Mouse (Mus musculus) hindbrain, embryonic 11.5 days (tissue): ENCODE results near the gene Rasgrp4. TPM values are rescaled to one million over a fixed set of nuclear protein-coding genes. Genes with fewer than 3 reads are reported as not detected.

ENCODE experiments used
- ATAC-seq: fragments of 200-750 bp; cut with Nextera tagmentation; 2 replicates; pipeline ENCODE4 v1.8.0; 2017; ENCODE audit warnings: mild to moderate bottlenecking, moderate TSS enrichment, moderate library complexity; ENCODE audit not compliant: low FRiP score
- DNase-seq: peaks from one replicate; pipeline ENCODE4 v3.0.0-alpha.2; 2015; ENCODE audit warnings: low spot score
- H3K27ac ChIP-seq: fragments of 300-500 bp; sonication (generic); 2 replicates; pipeline ENCODE4 v1.5.1; 2014; ENCODE audit warnings: mild to moderate bottlenecking, low read depth, low read length
- H3K27me3 ChIP-seq: fragments of 300-500 bp; sonication (generic); 2 replicates; pipeline ENCODE4 v1.6.1; 2014; ENCODE audit warnings: mild to moderate bottlenecking, low read length, moderate library complexity, mixed read lengths; ENCODE audit not compliant: control insufficient read depth, insufficient read depth
- H3K36me3 ChIP-seq: fragments of 300-500 bp; sonication (generic); 2 replicates; pipeline ENCODE4 v1.6.1; 2014; ENCODE audit warnings: mild to moderate bottlenecking, low read length, moderate library complexity, mixed read lengths; ENCODE audit not compliant: control insufficient read depth, insufficient read depth
- H3K4me1 ChIP-seq: fragments of 300-500 bp; sonication (generic); replicated peaks from 2 replicates; pipeline ENCODE4 v1.6.1; 2014; ENCODE audit warnings: low read length, mixed read lengths; ENCODE audit not compliant: control insufficient read depth, insufficient read depth
- H3K4me2 ChIP-seq: fragments of 300-500 bp; sonication (generic); replicated peaks from 2 replicates; pipeline ENCODE4 v1.6.1; 2014; ENCODE audit warnings: mild to moderate bottlenecking, low read depth, low read length
- H3K4me3 ChIP-seq: fragments of 300-500 bp; sonication (generic); 2 replicates; pipeline ENCODE4 v1.5.1; 2014; ENCODE audit warnings: low read depth, low read length
- H3K9ac ChIP-seq: fragments of 300-500 bp; sonication (generic); 2 replicates; pipeline ENCODE4 v1.6.1; 2014; ENCODE audit warnings: low read depth, low read length
- H3K9me3 ChIP-seq: fragments of 300-500 bp; sonication (generic); 2 replicates; pipeline ENCODE4 v1.6.1; 2016; ENCODE audit warnings: low read length; ENCODE audit not compliant: control insufficient read depth
- WGBS: fragments of 180-500 bp; shearing (Covaris S2); extraction: QIAGEN DNeasy Blood & Tissue Kit; methylation state at CpG from one replicate; pipeline ENCODE4 v1.1.7; 2014; 5-methylcytosine and 5-hydroxymethylcytosine counted together
- polyA plus RNA-seq: library from polyadenylated mRNA; unstranded; fragments of >200 nt; fragmentation: Nextera tagmentation; extraction: Ambion mirVana; gene quantifications from 2 replicates; pipeline ENCODE4 v1.2.1, GENCODE M21; 2014

Gene Rasgrp4
- polyA plus RNA-seq, 1 experiment from 2014 or later, result 0.52 TPM

DNA sequence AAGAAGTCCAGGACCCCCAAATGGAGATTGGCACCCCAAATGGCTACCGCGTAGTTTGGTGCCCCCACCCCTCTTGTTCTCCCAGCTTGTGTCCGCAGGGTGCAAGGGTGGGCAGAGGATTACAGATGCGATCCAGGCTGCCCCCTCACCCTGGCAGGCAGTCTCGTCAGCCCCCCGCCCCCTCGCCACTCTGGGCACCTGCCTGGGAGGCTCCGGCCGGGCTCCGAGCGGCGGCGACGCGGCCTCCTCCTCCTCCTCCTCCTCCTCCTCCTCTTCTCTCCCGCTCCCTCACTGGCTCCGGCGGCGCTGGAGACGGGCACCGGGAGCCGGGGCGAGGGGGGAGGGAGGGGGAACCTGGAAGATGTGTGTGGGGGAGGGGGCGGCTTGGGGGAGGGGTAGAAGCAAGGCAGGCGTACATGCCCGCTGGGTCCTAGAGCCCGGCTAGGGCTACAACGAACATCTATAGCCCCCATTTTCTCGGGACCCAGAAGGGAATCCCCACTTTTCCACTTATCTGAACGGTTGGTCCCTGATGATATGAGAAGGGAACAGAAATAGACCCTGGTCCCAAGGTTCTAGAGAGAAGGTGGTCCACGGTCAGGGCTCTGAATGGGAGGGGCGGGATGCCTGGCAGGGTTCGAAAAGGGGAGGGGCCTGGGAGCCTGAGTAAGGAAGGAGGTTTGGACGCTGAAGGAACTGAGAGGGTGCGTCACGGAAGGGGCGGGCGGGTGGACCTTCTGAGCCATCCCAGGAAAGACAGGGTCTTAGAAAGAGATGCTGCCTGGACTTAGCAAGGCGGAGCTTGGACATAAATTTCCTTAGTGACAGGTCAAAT is 34.8 kb downstream of the Rasgrp4 start:
- Histone ChIP-seq H3K36me3 (peaks cover 8% of the 10 kb centered on the region; the same call in 1 of the 2 replicates), H3K4me1 (peaks cover 12% of the 10 kb centered on the region), H3K27me3 (peaks cover 35% of the 10 kb centered on the region), H3K9me3 (no peaks in the 10 kb centered on the region), H3K9ac (peak overlapping the region; percentile 70), H3K4me3 (peak overlapping the region; percentile 73), H3K27ac (peak overlapping the region; percentile 66; the same call in 1 of the 2 replicates), H3K4me2 (peak overlapping the region; percentile 81)
- ATAC-seq, result peak; percentile 81
- WGBS, result 0% methylated on average over 31 of the region's 39 CpGs
- peak; percentile 88 for DNase-seq

DNA sequence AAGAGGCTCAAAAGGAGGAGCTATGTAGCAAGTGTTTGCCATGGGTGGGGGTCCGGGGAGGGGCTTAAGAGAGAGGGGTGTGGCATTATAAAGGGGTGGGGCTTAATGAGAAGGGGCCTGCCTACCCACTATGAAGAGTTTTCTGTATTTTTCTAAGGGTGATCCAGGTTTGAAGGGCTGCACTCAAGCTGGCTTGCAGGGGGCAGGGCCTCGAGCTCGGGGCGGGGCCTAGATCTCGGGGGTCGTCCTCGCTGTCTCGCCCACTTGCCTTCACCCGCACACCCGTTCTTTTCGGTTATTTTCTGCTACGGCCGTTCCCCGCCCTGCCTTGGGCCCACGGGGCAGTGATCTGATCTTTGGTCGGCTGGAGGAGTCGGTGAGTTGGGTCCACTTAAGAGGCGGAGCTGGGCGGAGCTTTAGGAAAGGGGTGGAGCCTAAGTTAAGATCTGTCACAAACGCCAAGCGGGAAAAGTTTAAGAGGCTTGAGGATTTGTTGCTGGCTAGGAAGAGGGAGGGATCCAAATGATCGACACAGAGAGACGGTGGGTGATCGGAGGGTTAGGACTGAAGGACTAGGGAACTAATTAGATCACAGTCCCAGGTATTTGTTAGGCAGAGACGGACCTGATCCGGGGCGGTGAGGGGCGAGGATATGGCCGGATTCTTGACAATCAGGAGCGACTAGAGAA is 35.6 kb downstream of the Rasgrp4 start, which contains the start of the genes Ggn and Spred3:
Ggn (plus strand) TSS at position 145 of the 689 bp plus-strand sequence.
Spred3 (minus strand) TSS at position 346 of the 689 bp plus-strand sequence.
- WGBS, result 0% methylated on average over 30 of the region's 30 CpGs
- peaks cover 12% of the 10 kb centered on the region for H3K4me1 ChIP-seq
- ATAC-seq (peak; percentile 53), DNase-seq (peak; percentile 77)
- H3K36me3 ChIP-seq, result peaks cover 8% of the 10 kb centered on the region; the same call in 1 of the 2 replicates
- H3K4me3 ChIP-seq, result peak within 1 kb of the TSS; percentile 73
- H3K27me3 ChIP-seq, result peaks cover 35% of the 10 kb centered on the region
- peak within 1 kb of the TSS; percentile 66; the same call in 1 of the 2 replicates for H3K27ac ChIP-seq
- H3K4me2 ChIP-seq, result peak within 1 kb of the TSS; percentile 81
- no peaks in the 10 kb centered on the region for H3K9me3 ChIP-seq
- peak within 1 kb of the TSS; percentile 70 for H3K9ac ChIP-seq

DNA sequence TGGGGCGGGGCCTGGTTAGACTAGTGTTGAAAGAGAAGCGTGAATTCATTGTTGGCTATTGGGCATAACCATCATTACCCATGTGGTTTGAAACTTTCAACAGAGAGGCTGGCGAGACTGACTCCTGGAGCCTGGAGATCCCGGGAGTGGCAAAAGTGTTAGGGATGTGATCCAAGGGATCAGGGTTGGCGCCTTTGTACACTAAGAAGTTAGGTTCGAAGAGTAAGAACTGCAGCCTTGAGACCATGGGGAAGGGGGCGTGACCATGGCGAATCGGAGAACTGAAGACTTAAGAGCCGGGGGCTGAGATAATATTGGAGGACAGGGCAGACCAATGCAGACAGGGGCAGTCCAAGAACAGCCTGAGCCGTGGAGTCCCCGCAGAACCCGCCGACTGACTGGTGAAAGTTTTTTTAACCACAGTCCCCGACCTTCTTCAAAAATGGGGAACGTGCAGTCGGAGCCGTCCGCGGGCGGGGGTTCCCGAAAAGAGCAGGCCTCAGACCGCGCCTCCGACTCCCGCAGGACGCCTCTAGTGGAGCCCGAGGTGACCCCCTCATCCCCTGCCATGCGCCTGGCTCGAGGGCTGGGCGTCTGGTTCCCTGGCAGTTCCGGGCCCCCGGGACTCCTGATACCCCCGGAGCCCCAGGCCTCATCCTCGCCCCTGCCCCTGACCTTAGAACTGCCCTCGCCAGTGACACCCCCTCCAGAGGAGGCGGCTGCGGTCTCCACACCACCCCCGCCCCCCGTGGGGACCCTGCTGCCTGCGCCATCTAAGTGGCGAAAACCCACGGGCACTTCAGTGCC is 36.3 kb downstream of the Rasgrp4 start:
- peak; percentile 57 for DNase-seq
- peaks cover 35% of the 10 kb centered on the region for H3K27me3 ChIP-seq
- peaks cover 12% of the 10 kb centered on the region for H3K4me1 ChIP-seq

GRCm38 (mm10) chr7:29171562-29172097 is 37.0 kb downstream of the Rasgrp4 start:
- no peak for ATAC-seq
- Histone ChIP-seq H3K27me3 (peaks cover 35% of the 10 kb centered on the region), H3K4me3 (peak overlapping the region; percentile 73), H3K36me3 (peaks cover 8% of the 10 kb centered on the region; the same call in 1 of the 2 replicates), H3K27ac (no peak overlapping the region), H3K4me2 (peak overlapping the region; percentile 81), H3K4me1 (peaks cover 12% of the 10 kb centered on the region), H3K9me3 (no peaks in the 10 kb centered on the region), H3K9ac (peak overlapping the region; percentile 40)
- 7% methylated on average over 34 of the region's 34 CpGs for WGBS
- DNase-seq, result peak; percentile 35

More for the DNA sequence above, 36.3 kb downstream of the Rasgrp4 start:
- 1% methylated on average over 42 of the region's 43 CpGs for WGBS
- Histone ChIP-seq H3K36me3 (peaks cover 8% of the 10 kb centered on the region; the same call in 1 of the 2 replicates), H3K4me2 (peak overlapping the region; percentile 81), H3K9ac (peak overlapping the region; percentile 40), H3K9me3 (no peaks in the 10 kb centered on the region), H3K4me3 (peak overlapping the region; percentile 73), H3K27ac (0 out of 2 replicates have a peak overlapping the region, but pooled peaks have one; percentile 17)
- ATAC-seq, result no peak

DNA sequence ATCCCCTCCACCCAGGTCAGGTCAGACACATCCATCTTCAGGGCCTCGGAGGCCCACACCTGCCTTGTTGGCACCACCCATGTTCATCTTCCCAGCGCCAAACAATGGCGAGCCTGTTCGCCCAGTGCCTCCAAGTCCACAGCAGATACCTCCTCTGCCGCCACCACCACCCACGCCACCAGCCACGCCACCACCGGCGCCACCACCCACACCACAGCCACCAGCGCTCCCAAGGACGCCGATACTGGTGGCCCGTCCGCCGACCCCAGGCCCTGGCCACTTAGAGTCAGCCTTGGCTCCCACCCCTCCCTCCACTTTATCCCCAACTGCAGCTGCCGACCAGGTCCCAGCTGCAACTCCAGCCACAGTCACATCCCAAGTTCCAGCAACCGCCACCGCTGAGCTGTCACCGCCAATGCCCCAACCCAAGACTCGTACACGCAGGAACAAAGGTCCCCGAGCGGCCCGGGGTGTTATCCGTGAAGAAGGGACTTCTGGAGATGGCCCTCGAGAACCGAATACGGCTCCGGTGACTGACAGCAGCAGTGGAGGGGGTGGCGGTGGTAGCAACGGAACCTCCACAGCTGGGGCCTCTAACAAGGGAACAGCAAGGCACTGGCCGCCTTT is 37.9 kb downstream of the Rasgrp4 start:
- peaks cover 33% of the 10 kb centered on the region for H3K27me3 ChIP-seq
- H3K9me3 ChIP-seq, result no peaks in the 10 kb centered on the region
- no peak overlapping the region for H3K4me2 ChIP-seq
- ATAC-seq (no peak), DNase-seq (peak; percentile 32)
- H3K9ac ChIP-seq, result 0 out of 2 replicates have a peak overlapping the region, but pooled peaks have one; percentile 19
- WGBS, result 22% methylated on average over 27 of the region's 32 CpGs
- no peak overlapping the region for H3K27ac ChIP-seq
- H3K4me1 ChIP-seq, result peaks cover 12% of the 10 kb centered on the region
- H3K36me3 ChIP-seq, result peaks cover 8% of the 10 kb centered on the region; the same call in 1 of the 2 replicates
- no peak overlapping the region for H3K4me3 ChIP-seq

DNA sequence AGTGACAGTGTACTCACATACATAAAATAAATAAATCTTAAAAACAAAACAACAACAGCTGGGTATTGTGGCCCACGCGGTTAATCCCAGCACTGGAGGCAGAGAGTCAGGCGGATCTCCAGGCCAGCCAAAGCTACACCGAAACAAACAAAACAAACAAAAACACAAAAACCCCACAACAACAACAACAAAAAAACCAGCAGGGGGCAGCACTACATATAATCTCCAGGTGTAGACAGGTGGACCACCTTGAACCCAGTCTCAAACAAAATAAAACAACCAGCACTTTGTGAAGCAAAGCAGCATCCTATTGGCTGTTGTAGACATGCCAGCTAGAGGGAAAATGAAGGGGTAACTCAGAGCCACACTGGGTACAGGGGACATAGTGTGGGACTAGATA is 43.5 kb downstream of the Rasgrp4 start:
- peaks cover 6% of the 10 kb centered on the region; the same call in 1 of the 2 replicates for H3K4me1 ChIP-seq

DNA sequence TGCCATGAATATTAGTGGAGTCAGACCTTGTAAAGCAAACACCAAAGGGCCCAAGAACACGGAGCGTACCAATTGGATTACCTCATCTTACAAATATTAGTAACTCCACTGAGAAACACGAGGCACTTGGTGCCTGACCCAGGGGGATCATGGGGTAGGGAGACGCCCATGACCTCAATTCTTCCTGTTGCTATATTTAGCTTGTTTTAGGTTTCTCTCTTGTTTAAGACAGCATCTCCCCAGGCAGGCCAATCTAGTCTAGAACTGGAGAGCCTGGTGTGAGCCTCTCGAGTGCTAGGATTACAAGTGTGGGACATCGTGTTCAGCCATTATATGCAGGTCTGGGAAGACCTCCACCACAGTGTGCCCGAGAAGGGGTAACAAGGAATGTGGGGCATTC is 44.7 kb downstream of the Rasgrp4 start:
- 69% methylated on average over 7 of the region's 7 CpGs for WGBS
- no peak for DNase-seq
- peak overlapping the region; percentile 84; the same call in 1 of the 2 replicates for H3K9ac ChIP-seq

More for the DNA sequence above, 43.5 kb downstream of the Rasgrp4 start:
- Histone ChIP-seq H3K36me3 (peaks cover 5% of the 10 kb centered on the region; the same call in 1 of the 2 replicates), H3K4me2 (no peak overlapping the region), H3K27me3 (peaks cover 11% of the 10 kb centered on the region), H3K4me3 (0 out of 2 replicates have a peak overlapping the region, but pooled peaks have one; percentile 8), H3K9ac (no peak overlapping the region), H3K9me3 (no peaks in the 10 kb centered on the region), H3K27ac (no peak overlapping the region)
- ATAC-seq (no peak), DNase-seq (no peak)
- 89% methylated on average over 4 of the region's 4 CpGs for WGBS

More for the DNA sequence above, 44.7 kb downstream of the Rasgrp4 start:
- Histone ChIP-seq H3K36me3 (no peaks in the 10 kb centered on the region), H3K9me3 (no peaks in the 10 kb centered on the region), H3K27me3 (no peaks in the 10 kb centered on the region), H3K4me2 (peak overlapping the region; percentile 80), H3K4me3 (peak overlapping the region; percentile 89), H3K27ac (no peak overlapping the region), H3K4me1 (peaks cover 6% of the 10 kb centered on the region; the same call in 1 of the 2 replicates)
- ATAC-seq, result no peak
